Mouse (Mus musculus) large intestine, adult 2 months (tissue): ENCODE measurements at regions not wholly inside any gene's neighbourhood (a gene's known extent, or its start where the extent isn't known, plus 50 kb on each side); places are given as distances from the start of the nearest gene placed in this dataset.

ENCODE experiments used
- DNase-seq: peaks from one replicate; pipeline ENCODE4 v3.0.0-alpha.2; 2012; ENCODE audit warnings: low read depth, low spot score
- WGBS: fragments of 180-500 bp; shearing (Covaris S2); methylation state at CpG from one replicate; pipeline ENCODE4 v1.1.7; 2018; 5-methylcytosine and 5-hydroxymethylcytosine counted together

DNA sequence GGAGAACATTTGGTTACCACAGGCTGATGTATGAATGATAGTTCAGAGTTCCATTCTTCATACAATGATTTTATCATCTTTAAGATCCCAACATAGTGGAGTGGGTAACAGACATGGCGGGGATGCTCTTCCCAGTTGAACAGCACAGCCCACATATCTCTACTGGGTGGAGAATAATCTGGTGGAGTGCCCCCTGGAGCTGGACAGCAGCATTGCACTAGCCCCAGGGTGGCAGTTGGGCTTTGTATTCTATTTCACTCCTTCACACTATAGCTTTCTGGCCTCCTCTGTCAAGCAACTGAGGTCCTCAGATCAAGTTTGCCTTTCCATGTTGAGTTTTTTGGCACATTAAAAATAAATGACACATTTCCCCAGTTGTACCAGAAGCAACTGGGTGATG is 569.4 kb upstream of the Mki67 start:
- no peak for DNase-seq
- WGBS = 94% methylated on average over 1 of the region's 1 CpGs

GRCm38 (mm10) chr7:136293536-136294145 is 577.5 kb upstream of the Mki67 start:
- 47% methylated on average over 6 of the region's 6 CpGs for WGBS
- DNase-seq = no peak

- no peak for DNase-seq
- WGBS = 32% methylated on average over 4 of the region's 4 CpGs
Measured at GRCm38 (mm10) chr7:136294445-136294844, 578.3 kb upstream of the Mki67 start.

- WGBS = 67% methylated on average over 2 of the region's 2 CpGs
- no peak for DNase-seq
Measured at GRCm38 (mm10) chr7:136297901-136298513, 581.8 kb upstream of the Mki67 start.

DNA sequence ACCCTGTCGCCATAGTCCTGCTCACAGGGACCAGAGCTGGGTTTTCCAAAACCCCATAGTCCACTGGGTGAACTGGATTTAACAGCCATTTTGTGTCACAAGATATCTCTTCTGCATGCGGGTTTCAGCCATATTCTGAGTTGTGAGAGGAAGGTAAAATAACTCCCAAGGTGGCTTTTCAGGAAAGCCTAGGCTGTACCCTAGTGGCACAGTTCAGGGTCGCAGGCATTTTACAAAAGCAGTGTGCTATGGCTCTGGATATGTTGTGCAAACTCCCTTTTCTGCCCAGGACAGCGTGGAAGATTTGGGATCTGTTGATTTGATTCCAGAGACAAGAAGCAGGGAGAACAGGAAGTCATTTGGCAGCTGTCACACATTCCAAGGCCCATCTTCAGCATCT is 588.3 kb upstream of the Mgmt start:
- WGBS = 59% methylated on average over 4 of the region's 4 CpGs

GRCm38 (mm10) chr7:136308765-136309164 is 585.6 kb upstream of the Mgmt start:
- no peak for DNase-seq

More for the DNA sequence above, 588.3 kb upstream of the Mgmt start:
- no peak for DNase-seq

- DNase-seq = no peak
- 79% methylated on average over 4 of the region's 4 CpGs for WGBS
Measured at GRCm38 (mm10) chr7:136327281-136327680, 567.1 kb upstream of the Mgmt start.

GRCm38 (mm10) chr7:136330431-136330830 is 564.0 kb upstream of the Mgmt start:
- WGBS = 80% methylated on average over 1 of the region's 1 CpGs
- DNase-seq = no peak

DNA sequence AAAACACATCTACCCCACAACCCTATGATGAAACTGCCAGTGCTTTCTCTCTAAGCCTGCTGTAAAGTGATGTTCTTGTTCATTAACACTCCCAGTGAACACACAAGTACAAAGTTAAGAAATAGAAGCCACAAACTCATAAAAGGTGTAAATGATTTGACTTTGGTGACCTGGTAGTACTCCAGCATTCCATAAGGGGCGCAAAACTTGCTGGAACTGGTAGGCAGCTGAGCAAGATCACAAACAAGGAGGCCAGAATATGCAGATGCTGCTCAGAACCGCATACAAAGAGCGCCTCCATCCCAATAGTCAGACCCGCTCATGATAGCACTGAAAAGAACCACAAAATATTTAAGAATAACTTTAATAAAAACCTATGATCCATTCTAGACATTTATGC is 561.6 kb upstream of the Mgmt start:
- no peak for DNase-seq
- WGBS = 46% methylated on average over 4 of the region's 4 CpGs

DNA sequence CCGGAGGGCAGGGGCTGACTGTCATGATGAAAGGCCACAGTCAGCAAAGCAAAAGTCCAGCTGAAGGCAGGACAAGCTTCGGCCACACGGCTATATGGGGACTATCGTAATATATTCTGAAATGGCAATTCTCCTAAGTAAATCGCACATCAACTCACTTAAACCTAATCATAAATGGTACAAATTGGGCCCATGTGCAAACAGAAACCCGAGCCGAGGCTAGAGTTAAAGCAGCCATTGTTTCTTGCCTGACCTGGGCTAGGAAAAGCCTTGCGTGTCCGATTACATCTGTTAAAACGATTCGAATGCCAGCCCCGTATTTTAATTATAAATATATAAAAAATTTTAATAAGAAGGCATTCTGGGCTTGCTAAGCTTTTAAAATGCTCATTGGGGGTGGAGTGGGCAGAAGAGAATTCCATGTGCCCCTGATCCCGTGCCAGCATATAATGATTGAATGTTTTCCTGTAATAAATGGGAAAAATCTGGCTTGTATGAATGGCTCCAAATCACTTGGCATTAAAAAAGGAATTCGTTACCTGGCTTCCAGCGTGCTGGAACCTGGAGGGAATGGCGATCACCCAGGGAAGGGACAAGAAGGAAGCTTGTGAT is 552.7 kb upstream of the Mgmt start:
- WGBS = 45% methylated on average over 16 of the region's 16 CpGs
- no peak for DNase-seq

GRCm38 (mm10) chr7:136342211-136342799 is 552.1 kb upstream of the Mgmt start:
- no peak for DNase-seq
- WGBS = 52% methylated on average over 10 of the region's 10 CpGs

- DNase-seq = no peak
- 7% methylated on average over 8 of the region's 8 CpGs for WGBS
Measured at GRCm38 (mm10) chr7:136342822-136343221, 551.6 kb upstream of the Mgmt start.

- no peak for DNase-seq
- WGBS = 55% methylated on average over 4 of the region's 4 CpGs
Measured at GRCm38 (mm10) chr7:136343494-136343893, 550.9 kb upstream of the Mgmt start.

- DNase-seq = no peak
Measured at GRCm38 (mm10) chr7:136345051-136345450, 549.4 kb upstream of the Mgmt start.

DNA sequence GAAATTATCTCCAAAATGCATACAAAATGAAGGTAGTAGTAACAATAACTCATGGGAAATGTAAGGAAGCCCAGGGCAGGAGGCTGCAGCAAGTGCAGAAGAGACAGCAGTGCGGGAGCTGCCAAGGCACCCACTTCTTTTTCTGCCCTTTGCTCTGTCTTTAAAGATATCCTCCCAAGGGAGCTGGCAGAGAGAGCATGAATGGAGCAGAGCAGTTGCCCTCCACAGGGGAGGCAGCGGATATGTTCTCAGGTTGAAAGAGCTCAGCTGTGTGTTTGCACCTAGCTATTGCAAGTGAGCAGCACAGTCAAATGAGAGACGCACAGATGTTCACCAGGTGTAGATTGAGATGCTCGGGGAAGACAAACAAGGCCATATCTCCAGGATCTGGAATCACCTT is 547.9 kb upstream of the Mgmt start:
- 77% methylated on average over 4 of the region's 4 CpGs for WGBS
- DNase-seq = no peak

More at GRCm38 (mm10) chr7:136345051-136345450, 549.4 kb upstream of the Mgmt start:
- WGBS = 82% methylated on average over 3 of the region's 3 CpGs

GRCm38 (mm10) chr7:136348309-136348708 is 546.1 kb upstream of the Mgmt start:
- 22% methylated on average over 1 of the region's 1 CpGs for WGBS
- no peak for DNase-seq

DNA sequence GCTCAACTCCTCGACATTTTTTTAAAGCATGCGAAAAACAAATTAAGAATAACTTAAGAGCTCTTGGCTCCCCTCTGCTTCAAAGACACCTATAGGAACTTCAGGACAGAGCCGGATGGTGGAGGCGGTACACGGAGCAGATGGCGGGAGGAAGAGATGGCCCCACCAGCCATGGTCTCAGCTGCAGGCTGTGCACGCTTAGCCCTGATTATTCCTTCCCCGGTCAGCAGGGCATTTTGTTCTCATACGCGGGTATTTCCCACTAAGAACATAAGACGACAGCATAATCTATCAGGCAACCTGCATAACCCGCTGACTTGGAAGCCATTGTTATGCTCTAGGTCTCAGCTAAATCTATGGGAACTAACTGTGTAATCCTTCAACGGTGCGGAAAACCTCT is 544.8 kb upstream of the Mgmt start:
- WGBS = 92% methylated on average over 14 of the region's 14 CpGs
- no peak for DNase-seq

DNA sequence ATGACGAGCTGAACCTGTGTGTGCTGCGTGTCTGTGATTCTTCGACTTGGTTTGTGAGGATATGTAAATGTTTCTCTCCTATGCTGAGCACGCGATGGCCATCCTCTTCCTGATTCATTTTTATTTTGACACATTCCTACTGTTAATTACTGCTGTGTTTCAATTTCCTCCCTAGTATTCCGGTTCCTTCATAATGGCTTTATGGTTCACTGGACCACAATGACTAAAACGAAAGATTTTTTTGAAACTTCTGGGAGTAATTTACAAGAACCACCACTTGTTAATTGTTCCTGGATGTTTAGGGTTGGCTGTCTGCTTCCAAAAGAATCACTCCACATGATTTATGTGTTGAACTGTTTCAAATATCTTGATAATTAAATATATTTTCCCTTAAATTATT is 537.4 kb upstream of the Mgmt start:
- no peak for DNase-seq
- 61% methylated on average over 7 of the region's 7 CpGs for WGBS

GRCm38 (mm10) chr7:136365318-136366211 is 528.8 kb upstream of the Mgmt start:
- no peak for DNase-seq
- WGBS = 58% methylated on average over 7 of the region's 7 CpGs

DNA sequence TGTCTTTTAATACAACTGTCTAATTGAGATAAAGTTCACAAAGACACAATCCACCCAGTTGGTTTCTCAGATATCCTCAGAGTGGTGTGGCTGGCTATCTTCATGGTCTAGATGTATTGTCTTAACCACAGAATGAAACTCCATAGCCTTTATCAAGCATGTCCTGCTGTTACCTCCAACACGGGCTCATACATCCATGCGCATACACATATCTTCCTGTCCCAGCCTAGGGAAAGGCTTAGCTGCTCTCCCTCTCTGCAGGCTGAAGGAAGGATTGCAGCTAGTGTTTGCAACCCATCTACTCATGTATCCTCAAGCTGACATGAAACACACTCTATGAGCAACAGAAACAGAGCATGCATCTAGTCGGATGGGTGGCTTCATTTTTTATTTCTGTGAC is 517.2 kb upstream of the Mgmt start:
- 81% methylated on average over 3 of the region's 3 CpGs for WGBS
- DNase-seq = no peak
